Mouse (Mus musculus) neutrophil, adult 5-6 weeks (primary cell): ENCODE measurements around the gene Snupn. TPM values are rescaled to one million over a fixed set of nuclear protein-coding genes. Genes with fewer than 3 reads are reported as not detected.
"Not testable (repeated sequence)": the region's sequence is repeated elsewhere in the genome, so short reads cannot be mapped to it uniquely, and the experiment has no call there.

Experiments used
- ATAC-seq: fragments of 151-379, 151-347 bp; 2 replicates; pipeline ENCODE4 v1.8.0; 2017; ENCODE audit warnings: mild to moderate bottlenecking, moderate TSS enrichment; ENCODE audit not compliant: insufficient number of reproducible peaks, poor library complexity, low FRiP score, severe bottlenecking; ENCODE audit errors: extremely low read depth
- total RNA-seq: library from RNA; stranded (forward); fragments of 200-1000 nt; gene quantifications from 2 replicates; pipeline ENCODE4 v1.2.3, GENCODE M21; 2017

The Snupn gene
- total RNA-seq, 1 experiment from 2014 or later = 5.2 TPM

DNA sequence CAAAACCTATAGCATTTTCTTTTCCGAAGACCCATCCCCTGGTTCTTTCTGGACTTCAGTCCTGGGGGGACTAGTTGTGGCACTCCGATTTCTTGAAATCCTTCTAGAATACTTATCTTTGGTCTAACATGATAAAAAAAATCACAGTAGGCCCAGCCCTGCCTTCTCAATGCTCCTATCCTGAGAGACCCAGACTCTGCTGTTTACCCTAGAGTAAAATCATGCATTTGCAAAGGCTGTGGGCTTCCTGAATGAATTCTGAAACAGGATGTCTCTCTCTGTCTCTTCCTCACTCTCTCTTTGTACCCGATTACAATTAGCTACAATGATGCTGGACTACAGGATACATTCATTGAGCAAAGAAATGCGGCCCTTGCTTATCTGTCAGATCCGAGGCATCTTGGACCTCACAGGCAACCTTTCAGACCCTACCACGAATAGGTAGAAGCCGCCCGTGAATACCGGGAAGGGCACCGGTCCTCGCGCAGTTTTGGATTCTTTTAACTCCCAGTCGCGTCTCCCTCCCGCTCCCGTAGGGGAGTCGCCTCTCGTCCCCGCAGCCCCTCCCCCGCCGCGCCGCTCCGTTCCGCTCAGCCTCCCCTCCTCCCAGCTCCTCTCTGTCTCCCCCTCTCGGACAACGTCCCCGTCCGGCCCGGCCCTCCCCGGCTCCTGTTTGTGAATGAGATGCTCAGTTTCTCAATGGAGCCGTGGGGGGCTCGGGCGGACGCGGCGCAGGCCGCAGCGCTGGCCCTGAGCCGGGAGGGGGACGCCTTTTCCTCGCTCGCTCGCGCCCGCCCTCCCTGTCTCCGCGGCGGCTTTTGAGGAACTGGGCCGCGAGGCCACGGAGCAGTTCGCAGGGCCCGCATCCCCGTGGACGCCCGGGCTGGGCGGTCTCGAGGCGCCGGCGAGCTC, 43.9 kb downstream of the Snupn start, which contains the start of gene Ptpn9:
Ptpn9 (plus strand) TSS at position 638 of the 912 bp plus-strand sequence.
- peak; percentile 68 for ATAC-seq

DNA sequence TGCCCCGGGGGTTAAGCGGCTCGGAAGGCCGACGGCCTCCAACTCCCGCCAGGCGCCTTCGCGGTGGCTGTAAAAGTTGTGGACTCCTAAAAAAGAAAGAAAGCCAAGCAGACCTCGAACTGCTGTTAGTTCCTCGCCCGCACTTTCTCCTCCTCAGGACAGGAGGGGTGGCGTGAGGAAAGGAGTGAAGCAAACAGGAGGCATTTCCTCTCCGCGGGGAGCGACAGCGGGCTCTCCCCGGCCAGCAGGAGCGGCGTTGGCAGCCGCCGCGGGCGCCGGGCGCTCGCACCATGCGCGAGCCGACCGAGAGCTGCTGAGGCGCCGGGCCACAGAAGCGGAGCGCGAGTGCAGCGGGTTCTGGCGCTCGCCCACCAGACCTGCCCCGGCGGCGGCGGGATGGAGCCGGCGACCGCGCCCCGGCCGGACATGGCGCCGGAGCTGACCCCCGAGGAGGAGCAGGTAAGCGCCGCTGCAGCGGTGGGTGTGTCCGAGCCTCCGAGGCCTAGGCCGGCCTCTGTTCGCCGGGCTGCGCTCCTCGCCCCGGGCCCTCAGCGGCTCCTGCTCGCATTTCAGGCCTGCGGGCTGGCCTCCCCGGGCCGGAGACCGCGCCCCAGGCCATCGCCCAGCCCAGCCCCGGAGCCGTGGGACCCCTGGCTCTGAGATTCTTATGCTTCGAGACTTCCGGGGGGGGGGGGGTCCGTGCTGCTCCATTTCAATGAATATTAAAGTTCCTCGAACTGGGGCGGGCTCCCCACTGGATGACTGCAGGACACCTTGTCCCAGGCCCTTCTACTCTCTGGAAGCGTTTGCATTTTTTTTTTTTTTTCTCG, 44.7 kb downstream of the Snupn start:
- ATAC-seq = peak; percentile 24; the same call in 1 of the 2 replicates

DNA sequence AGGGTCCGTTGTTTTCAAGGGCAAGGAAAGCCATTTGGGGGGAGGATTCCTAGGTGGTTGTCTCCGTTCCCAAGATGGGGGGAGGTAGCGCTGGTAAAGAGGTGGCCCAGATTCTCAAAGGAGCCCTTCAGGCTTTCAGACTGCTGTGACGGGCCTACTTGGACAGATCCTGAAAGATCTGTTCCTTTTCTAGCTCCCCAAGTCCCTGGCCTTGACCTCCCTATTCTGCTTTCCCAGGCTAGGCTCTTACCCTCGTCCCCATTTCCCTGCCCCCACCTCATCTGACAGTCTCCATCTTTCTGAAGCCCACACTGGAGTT, 45.3 kb downstream of the Snupn start:
- no peak for ATAC-seq

DNA sequence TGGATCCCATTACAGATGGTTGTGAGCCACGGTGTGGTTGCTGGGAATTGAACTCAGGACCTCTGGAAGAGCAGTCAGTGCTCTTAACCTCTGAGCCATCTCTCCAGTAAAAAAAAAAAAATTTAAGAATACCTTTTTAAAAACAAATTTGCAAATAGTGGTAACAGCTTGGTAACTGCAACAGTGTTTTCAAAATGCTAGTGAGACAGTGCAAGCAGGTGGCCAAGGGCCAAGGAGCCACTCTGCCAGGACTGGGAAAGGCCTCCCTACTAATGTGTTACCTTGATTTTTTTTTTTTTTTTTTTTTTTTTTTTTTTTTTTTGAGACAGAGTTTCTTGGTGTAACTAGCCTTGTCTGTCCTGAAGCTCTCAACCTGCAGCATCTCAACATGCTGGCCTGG, 46.5 kb downstream of the Snupn start:
- ATAC-seq = not testable (repeated sequence)

DNA sequence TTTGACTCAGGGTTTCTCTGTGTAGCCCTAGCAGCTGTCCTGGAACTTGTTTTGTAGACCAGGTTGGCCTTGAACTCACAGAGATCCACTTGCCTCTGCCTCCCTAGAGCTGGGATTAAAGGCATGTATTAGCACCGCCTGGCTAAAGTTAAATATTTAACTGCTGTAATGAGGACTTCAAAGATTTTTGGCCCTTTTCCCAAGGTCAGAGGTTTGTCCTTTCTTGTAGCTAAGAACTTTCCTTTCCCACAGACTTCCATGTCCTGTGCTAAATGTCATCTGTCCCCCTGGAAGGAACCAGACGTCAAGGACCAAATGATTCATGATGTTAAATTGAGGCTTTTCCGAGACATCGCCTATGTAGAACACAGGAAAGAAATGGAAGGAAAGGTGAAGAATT, 52.3 kb downstream of the Snupn start:
- no peak for ATAC-seq

DNA sequence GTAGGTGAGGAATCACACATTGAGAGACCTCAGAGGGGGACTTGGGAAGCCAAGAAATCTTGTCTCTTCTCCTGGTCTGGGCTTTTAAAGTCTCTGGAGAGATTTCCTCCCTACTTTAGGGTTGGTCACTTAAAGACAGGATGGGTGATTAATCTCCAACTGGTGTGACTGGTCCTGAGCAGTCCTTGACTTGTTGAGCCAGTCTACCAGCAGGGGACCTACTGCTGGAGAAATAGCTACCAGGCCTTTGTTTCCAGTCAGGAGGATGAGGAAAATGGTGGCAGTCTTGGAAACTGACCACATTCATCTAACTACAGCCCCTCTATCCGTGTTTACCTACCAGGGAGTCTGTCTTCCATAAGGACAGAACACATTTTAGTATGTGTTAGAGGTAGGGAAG, 61.7 kb downstream of the Snupn start:
- ATAC-seq = no peak

DNA sequence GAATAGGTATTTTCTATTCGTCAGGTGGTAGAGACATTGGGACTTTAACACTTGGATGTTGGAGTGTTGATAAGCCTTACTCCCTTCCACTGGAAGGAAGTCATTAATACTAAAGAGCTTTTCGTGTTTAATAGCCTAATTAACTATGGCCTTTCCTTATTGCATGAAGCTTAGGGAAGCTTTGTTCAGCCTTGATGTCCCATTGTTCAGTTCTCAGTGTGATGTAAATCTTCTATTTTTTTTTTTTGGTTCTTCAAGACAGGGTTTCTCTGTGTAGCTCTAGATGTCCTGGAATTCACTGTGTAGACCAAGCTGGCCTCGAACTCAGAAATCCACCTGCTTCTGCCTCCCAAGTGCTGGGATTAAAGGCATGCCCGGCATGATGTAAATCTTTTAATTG, 62.2 kb downstream of the Snupn start:
- no peak for ATAC-seq

DNA sequence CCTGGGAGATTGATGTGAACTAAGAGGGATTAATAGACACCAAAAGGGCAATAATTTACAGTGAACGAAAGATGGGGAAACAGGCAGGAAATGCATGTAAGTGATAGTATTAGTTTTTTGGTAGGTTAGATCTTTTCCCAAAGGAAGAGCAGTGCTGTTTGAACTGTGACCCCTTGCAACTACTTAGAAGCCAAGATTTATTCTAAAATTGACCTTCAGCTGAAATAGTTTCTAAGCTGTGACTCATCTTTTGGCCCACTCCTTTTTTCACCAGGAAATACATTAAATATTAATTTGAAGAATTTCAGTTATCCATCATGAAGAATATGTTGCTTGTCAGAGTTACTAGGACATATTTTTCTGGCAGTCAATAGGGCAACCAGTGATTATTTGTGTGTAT, 63.1 kb downstream of the Snupn start:
- ATAC-seq = no peak

DNA sequence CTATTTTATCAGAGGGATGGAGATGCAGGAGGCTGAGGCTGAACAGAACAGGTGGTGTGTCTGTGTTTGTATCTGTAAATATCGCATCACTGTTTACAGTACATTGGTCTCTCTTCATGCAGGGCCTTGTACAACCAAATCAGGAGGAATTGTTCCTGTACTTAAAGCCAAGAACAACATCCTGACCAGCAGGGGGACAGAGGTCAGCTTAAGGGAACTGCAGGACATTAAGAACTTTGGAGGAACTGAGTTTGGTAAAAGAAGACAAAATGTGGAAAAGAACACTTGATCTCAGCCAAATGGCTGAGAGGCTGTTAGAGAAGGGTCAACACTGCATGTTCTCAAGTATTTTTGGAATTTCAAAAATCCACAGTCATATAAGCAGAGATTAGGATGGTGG, 64.1 kb downstream of the Snupn start:
- ATAC-seq = no peak

DNA sequence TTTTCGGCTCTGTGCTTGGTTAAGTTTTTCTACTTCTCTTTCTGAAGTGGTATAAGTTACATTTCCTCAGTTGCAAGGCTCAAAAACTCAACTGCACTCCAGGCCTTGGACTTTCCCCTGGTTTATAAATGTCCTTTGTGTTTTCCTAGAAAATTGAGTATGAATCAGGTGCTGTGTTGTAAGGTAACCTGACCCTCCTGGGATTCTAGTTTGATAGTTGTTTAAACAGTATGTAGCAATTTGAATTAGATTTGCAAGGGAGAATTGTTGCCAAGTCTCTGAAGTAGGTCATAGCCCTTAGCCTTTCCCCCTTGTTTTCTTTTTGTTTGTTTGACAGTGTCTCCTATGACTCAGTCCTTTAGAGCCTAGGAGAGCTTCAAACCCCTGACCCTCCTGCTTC, 67.0 kb downstream of the Snupn start:
- ATAC-seq = no peak

DNA sequence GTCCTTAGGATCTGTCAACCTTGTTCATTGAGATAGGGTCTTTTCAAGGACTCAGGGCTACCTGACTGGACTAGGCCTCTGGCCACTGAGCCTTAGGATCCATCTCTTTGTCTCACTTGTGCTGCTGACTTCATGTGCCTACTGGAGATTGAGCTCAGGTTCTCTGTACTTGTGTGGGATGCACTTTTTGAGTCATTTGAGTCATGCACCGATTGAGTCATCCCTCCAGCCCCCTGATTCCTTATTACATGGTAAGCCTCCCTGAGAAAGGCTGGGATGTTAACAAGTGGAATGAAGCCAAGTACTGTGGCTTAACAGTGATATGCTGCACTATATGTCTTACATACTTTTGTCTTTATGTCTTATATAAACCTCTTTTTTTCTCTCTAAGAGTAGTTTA, 81.1 kb downstream of the Snupn start:
- no peak for ATAC-seq

Other genes starting within 250 kb of the Snupn start
- not detected in 2 replicates for gene Lingo1, start 154.4 kb upstream of the Snupn start, total RNA-seq
- gene Odf3l1, start 86.2 kb upstream of the Snupn start, total RNA-seq = not detected in 2 replicates
- not detected in 2 replicates for gene Cspg4, start 85.8 kb upstream of the Snupn start, total RNA-seq
- 8.6 and 9.2 TPM in 2 replicates for gene Snx33, start 22.5 kb upstream of the Snupn start, total RNA-seq
- 31.1 and 36.7 TPM in 2 replicates for gene Imp3, start 13.4 kb upstream of the Snupn start, total RNA-seq
- 9.0 and 10.8 TPM in 2 replicates for gene Ptpn9, start 44.0 kb downstream of the Snupn start, total RNA-seq
- 124 and 134 TPM in 2 replicates for gene Sin3a, start 121.2 kb downstream of the Snupn start, total RNA-seq
- gene Man2c1, start 179.8 kb downstream of the Snupn start, total RNA-seq = 63.2 and 78.2 TPM in 2 replicates
- 15.4 and 15.6 TPM in 2 replicates for gene Neil1, start 197.4 kb downstream of the Snupn start, total RNA-seq
- gene Commd4, start 207.5 kb downstream of the Snupn start, total RNA-seq = 68.8 and 86.0 TPM in 2 replicates